Mouse (Mus musculus) gonadal fat pad, adult 2 months (tissue): Measurements from ENCODE around the gene Gga3. TPM values are rescaled to one million over a fixed set of nuclear protein-coding genes. Genes with fewer than 3 reads are reported as not detected.
A peak's percentile ranks its signal among the peaks of the same experiment; 100 is the strongest.

Experiments
- DNase-seq: peaks from one replicate; pipeline ENCODE4 v3.0.0-alpha.2; 2012; ENCODE audit warnings: low read depth
- polyA plus RNA-seq: library from polyadenylated mRNA; depleted of rRNA; stranded (reverse); fragments of >200 nt; gene quantifications from 2 replicates; pipeline ENCODE4 v1.2.3, GENCODE M21; 2012

Gga3 gene
- polyA plus RNA-seq, 1 experiment: 14.5 TPM

GRCm38 (mm10) chr11:115630532-115631504 lies 27.0 kb upstream of the Gga3 start:
- no peak for DNase-seq

GRCm38 (mm10) chr11:115629734-115630531 lies 26.1 kb upstream of the Gga3 start:
- DNase-seq: no peak

- DNase-seq: no peak
These were observed 24.7 kb upstream of the Gga3 start for GRCm38 (mm10) chr11:115628465-115629101.

GRCm38 (mm10) chr11:115627705-115628464 lies 24.0 kb upstream of the Gga3 start, which contains the start of gene Slc25a19:
Gene Slc25a19 (minus strand): TSS chr11:115628295.
- DNase-seq: peak; percentile 99

DNA sequence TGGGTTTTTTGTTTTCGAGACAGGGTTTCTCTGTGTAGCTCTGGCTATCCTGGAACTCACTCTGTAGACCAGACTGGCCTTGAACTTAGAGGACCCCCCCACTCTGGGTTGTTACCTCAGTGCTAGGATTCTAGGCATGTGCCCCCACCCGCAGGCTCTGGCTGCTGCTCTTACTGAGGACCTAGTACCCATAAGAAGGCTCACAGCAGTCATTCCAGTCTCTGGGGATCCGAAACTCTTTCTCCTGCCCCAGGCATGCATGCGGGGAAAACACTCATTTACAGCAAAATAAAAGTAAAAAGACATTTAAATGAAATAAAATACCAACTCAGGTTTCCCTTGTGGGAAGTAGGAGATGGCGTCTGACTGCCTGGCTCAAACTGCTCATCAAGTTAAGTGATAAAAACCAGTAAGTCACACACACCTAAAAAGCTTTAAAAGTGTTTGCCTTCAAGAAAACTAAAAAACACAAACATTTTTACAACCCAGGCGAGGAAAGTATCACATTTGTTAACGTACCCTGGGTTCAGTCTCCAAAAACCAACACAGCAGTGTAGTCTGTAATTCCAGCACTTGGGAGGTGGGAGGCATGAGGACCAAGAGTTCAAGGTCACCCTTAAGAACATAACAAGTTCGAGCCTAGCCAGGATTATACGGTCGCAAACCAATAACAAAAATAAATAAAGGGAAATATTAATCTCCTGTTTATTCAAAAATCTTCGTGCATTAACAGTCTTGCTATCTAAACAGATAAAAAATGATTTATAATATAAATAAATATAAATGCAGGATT lies 23.2 kb upstream of the Gga3 start:
- no peak for DNase-seq

DNA sequence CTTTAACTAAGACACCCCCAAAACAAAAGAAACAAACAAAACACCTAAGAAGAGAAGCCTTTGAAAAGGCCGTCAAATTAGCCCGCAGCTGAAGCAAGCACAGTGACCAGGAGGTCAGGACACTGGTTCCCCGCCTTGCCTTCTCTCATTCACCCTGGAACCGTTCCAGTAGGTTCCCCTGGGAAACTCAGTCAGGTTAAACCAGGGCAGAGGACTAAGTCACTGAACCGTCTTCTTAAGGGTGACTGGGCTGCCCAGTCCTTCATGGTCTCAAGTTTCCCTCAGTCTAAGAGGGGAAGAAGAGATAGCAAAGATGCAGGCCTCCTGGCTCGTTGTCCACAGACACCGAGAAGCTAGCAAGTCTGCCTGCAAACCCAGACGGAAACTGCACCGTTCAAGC lies 22.0 kb upstream of the Gga3 start:
- DNase-seq: no peak

DNA sequence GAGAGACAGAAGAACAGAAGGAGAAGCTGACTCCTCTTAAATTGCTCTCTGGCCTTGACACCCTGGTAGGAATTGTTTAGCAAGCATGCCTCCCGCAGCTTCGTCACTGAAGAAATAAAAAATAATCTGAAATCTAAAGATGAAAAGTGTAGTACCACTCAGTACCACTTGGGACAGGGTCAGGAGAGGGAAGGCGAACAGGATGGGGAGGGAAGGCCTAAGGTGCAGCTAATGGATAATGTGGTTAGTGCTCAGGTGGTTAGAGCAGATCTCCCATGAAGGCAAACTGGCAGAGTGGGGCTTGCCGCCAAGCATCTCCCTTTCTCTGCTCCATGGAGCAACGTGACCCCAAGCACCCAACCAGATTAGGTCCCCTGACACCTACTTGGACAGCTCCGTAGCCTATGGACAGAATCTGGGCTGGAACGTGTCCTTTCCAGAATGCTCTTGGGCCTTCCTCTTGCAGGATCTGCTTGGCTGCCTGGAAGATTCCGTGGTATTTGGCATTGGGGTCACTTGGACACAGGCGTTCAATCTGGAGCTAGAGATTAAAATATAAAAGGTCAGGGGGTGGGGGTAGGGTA lies 19.7 kb upstream of the Gga3 start:
- no peak for DNase-seq

- no peak for DNase-seq
These were observed 16.1 kb upstream of the Gga3 start for GRCm38 (mm10) chr11:115619949-115620348.

GRCm38 (mm10) chr11:115618732-115619516 lies 15.1 kb upstream of the Gga3 start:
- no peak for DNase-seq

DNA sequence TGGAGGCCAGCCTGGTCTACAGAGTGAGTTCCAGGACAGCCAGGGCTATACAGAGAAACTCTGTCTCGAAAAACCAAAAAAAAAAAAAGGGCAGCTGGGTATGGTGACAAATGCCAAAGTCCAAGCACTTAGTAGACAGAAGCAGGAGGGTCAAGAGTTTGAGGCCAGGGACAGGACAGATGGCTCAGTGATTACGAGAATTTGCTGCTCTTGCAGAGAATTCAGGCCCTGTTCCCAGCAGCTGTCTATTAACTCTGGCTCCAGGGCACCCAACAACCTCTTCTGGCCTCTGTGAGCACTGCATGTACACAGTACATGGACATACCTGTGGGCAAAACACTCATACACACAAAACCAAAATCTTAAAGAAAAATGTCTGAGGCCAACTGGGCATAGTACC lies 14.2 kb upstream of the Gga3 start:
- no peak for DNase-seq

DNA sequence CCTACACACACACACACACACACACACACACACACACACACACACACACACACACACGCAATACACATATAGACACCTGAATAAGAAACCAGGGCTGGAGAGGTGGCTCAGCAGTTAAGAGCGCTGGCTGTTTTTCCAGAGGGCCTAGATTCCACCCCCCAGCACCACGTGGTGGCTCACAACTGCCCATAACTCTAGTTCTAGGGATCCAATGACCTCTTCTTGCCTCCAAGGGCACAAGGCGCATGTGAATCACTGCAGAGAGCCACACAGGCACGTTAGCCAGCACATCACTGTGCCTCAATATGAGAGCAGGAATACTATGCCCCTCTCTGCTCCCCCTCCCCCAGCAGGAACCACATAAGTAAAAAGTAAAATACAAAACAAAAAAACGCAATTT lies 13.0 kb upstream of the Gga3 start:
- no peak for DNase-seq

GRCm38 (mm10) chr11:115616371-115616770 lies 12.5 kb upstream of the Gga3 start:
- DNase-seq: no peak

- no peak for DNase-seq
These were observed 12.0 kb upstream of the Gga3 start for GRCm38 (mm10) chr11:115615875-115616274.

- DNase-seq: no peak
These were observed 11.4 kb upstream of the Gga3 start for GRCm38 (mm10) chr11:115615108-115615825.

- no peak for DNase-seq
These were observed 10.7 kb upstream of the Gga3 start for GRCm38 (mm10) chr11:115614346-115615107.

GRCm38 (mm10) chr11:115613138-115613945 lies 9.5 kb upstream of the Gga3 start:
- DNase-seq: no peak
